In the genomic region with DNA sequence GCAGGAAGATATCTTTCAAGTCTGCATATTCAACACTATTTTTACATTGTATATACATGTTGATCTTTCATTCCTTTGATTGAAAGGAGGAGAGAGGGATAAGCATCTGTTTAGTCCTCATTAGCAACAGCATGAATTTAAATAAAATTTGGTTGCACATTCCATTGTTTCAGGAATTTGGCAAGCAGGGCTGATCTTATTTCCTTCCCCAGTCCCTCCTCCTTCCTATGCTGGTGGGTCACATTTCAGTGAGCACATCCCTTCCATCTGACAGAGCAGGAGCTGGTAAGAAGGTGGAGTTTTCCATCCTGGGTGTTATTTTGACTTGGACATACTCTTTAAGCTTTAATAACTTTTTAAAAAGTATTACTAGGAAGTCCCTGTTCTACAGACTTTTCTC, we compare ENCODE assay signal across 16 mouse cellular contexts.
DNase-seq lines count a peak whose midpoint lies in the region; ATAC-seq and TF ChIP-seq lines count a peak whose summit lies in the region.
"Had no signal": no experiment of that assay in that cellular context is flagged by ENCODE, and none has a peak within 500 bp of the region (broad histone marks: within the 10 kb centered on the region; RNA-seq: fewer than 3 reads in every experiment).

No protein-coding gene starts in this region.

- H3K4me1 ChIP-seq in forebrain, embryonic 13.5 days: 0 out of 2 replicates have a peak, but pooled peaks cover 4% of the 10 kb centered on the region
- no peaks in the 10 kb centered on the region for H3K4me1 ChIP-seq in forebrain, embryonic 10.5 days
- H3K4me1 ChIP-seq in kidney, adult 2 months (ENCODE audit: control insufficient read depth, insufficient read depth, low read length): no peaks in the 10 kb centered on the region
- H3K4me1 ChIP-seq in kidney, embryonic 15.5 days: 0 out of 2 replicates have a peak, but pooled peaks cover 3% of the 10 kb centered on the region
- H3K4me1 ChIP-seq: heart, embryonic 15.5 days; hindbrain, embryonic 15.5 days had no signal

- no peak for DNase-seq in forebrain, embryonic 10.5 days (ENCODE audit: extremely low spot score, low spot score)
- peak; percentile 28 for DNase-seq in kidney, adult 2 months
- no peak for DNase-seq in kidney, adult 18-20 months
- peak; percentile 24 for DNase-seq in 416B (ENCODE audit: low read depth)
- DNase-seq in left cerebral cortex, adult 2 months (ENCODE audit: extremely low spot score in 1 of 2, low spot score in 2 of 2): no peak
- no peak for DNase-seq in natural killer cell, adult 2 months (ENCODE audit: low spot score in 2 of 2)
- DNase-seq: B cell, adult 2 months; cerebellum, adult 2 months; gastrocnemius, postnatal 25 days; midbrain, embryonic 14.5 days; right cerebral cortex, postnatal 25 days had no signal

- no peak overlapping the region for H3K27ac ChIP-seq in forebrain, embryonic 13.5 days
- no peak overlapping the region for H3K27ac ChIP-seq in forebrain, embryonic 10.5 days
- H3K27ac ChIP-seq in kidney, adult 2 months (ENCODE audit: insufficient read depth, low read depth, low read length): no peak overlapping the region
- H3K27ac ChIP-seq in kidney, embryonic 15.5 days: no peak overlapping the region
- no peak overlapping the region for H3K27ac ChIP-seq in left cerebral cortex, adult 2 months
- H3K27ac ChIP-seq: heart, embryonic 15.5 days; hindbrain, embryonic 15.5 days had no signal

- TF ChIP-seq POLR2A in kidney, adult 2 months (IDR thresholded peaks at IDR 0.05; ENCODE audit: low read depth, low read length): no peak

- H3K9ac ChIP-seq in forebrain, embryonic 13.5 days: no peak overlapping the region
- no peak overlapping the region for H3K9ac ChIP-seq in kidney, embryonic 15.5 days
- H3K9ac ChIP-seq: heart, embryonic 15.5 days; hindbrain, embryonic 15.5 days had no signal

- no peaks in the 10 kb centered on the region for H3K9me3 ChIP-seq in forebrain, embryonic 13.5 days (replicated peaks)
- no peaks in the 10 kb centered on the region for H3K9me3 ChIP-seq in forebrain, embryonic 10.5 days
- no peaks in the 10 kb centered on the region for H3K9me3 ChIP-seq in kidney, embryonic 15.5 days (replicated peaks)
- H3K9me3 ChIP-seq: heart, embryonic 15.5 days; hindbrain, embryonic 15.5 days had no signal

- no peak overlapping the region for H3K4me3 ChIP-seq in forebrain, embryonic 13.5 days
- no peak overlapping the region for H3K4me3 ChIP-seq in forebrain, embryonic 10.5 days
- H3K4me3 ChIP-seq in kidney, adult 2 months (ENCODE audit: insufficient read depth, low read depth, low read length): no peak overlapping the region
- H3K4me3 ChIP-seq in kidney, embryonic 15.5 days (replicated peaks): no peak overlapping the region
- no peak overlapping the region for H3K4me3 ChIP-seq in left cerebral cortex, adult 2 months
- H3K4me3 ChIP-seq: heart, embryonic 15.5 days; hindbrain, embryonic 15.5 days had no signal

- H3K27me3 ChIP-seq in forebrain, embryonic 13.5 days: no peaks in the 10 kb centered on the region
- no peaks in the 10 kb centered on the region for H3K27me3 ChIP-seq in forebrain, embryonic 10.5 days (ENCODE audit: poor library complexity, severe bottlenecking)
- H3K27me3 ChIP-seq in kidney, adult 2 months (replicated peaks; ENCODE audit: control insufficient read depth, insufficient read depth, low read length): no peaks in the 10 kb centered on the region
- no peaks in the 10 kb centered on the region for H3K27me3 ChIP-seq in kidney, embryonic 15.5 days
- H3K27me3 ChIP-seq: heart, embryonic 15.5 days; hindbrain, embryonic 15.5 days had no signal

- peak; percentile 59; the same call in 1 of the 2 replicates for ATAC-seq in forebrain, embryonic 13.5 days
- peak; percentile 82 for ATAC-seq in kidney, embryonic 15.5 days (replicated peaks; ENCODE audit: low FRiP score)
- ATAC-seq: intestine, postnatal 0 days had no signal

- intact Hi-C loops in left cerebral cortex, adult 2 months (cut with DNase I): no loop called here

- TF ChIP-seq CTCF in kidney, adult 2 months (conservative IDR thresholded peaks at IDR 0.05; ENCODE audit: insufficient read depth, insufficient read length, low read depth, low read length): no peak
- no peak for TF ChIP-seq CTCF in left cerebral cortex, adult 2 months (IDR thresholded peaks at IDR 0.05)

- H3K36me3 ChIP-seq in forebrain, embryonic 13.5 days (ENCODE audit: poor library complexity, severe bottlenecking): no peaks in the 10 kb centered on the region
- H3K36me3 ChIP-seq in forebrain, embryonic 10.5 days (replicated peaks): no peaks in the 10 kb centered on the region
- no peaks in the 10 kb centered on the region for H3K36me3 ChIP-seq in kidney, adult 2 months (ENCODE audit: control insufficient read depth, insufficient read depth, low read length)
- H3K36me3 ChIP-seq in kidney, embryonic 15.5 days: no peaks in the 10 kb centered on the region
- H3K36me3 ChIP-seq: heart, embryonic 15.5 days; hindbrain, embryonic 15.5 days had no signal

- no peak overlapping the region for H3K4me2 ChIP-seq in forebrain, embryonic 13.5 days
- H3K4me2 ChIP-seq in kidney, embryonic 15.5 days: no peak overlapping the region
- H3K4me2 ChIP-seq: heart, embryonic 15.5 days; hindbrain, embryonic 15.5 days had no signal

Comparison
In these comparisons a context has a peak if more than half of its experiments do, and no peak if none do; other contexts are left out.
1. DNase-seq: peak in kidney, adult 2 months (single experiment) and 416B (single experiment); none in forebrain, embryonic 10.5 days (single experiment), kidney, adult 18-20 months (single experiment), left cerebral cortex, adult 2 months (0 of 2) and natural killer cell, adult 2 months (0 of 2).